Mouse (Mus musculus) lung, postnatal 36 days (tissue): ENCODE data around the gene Actn4.

ENCODE experiments used
- DNase-seq: peaks from one replicate; pipeline ENCODE4 v3.0.0; 2022; ENCODE audit warnings: mixed read lengths

Gene Actn4

GRCm38 (mm10) chr7:28881199-28881598 lies 80.9 kb downstream of the Actn4 start, which contains the start of gene Capn12:
Gene Capn12, plus strand, starts transcription at chr7:28881422.
- DNase-seq: no peak

- no peak for DNase-seq
Observed at GRCm38 (mm10) chr7:28880554-28880953, 81.6 kb downstream of the Actn4 start.

GRCm38 (mm10) chr7:28879606-28880005 lies 82.5 kb downstream of the Actn4 start:
- no peak for DNase-seq

GRCm38 (mm10) chr7:28877856-28878255 lies 84.3 kb downstream of the Actn4 start:
- no peak for DNase-seq

GRCm38 (mm10) chr7:28877155-28877554 lies 85.0 kb downstream of the Actn4 start:
- DNase-seq: no peak

- no peak for DNase-seq
Observed at GRCm38 (mm10) chr7:28876099-28876498, 86.0 kb downstream of the Actn4 start.

- no peak for DNase-seq
Observed at GRCm38 (mm10) chr7:28874565-28874964, 87.6 kb downstream of the Actn4 start.

- DNase-seq: peak; percentile 46
Observed at GRCm38 (mm10) chr7:28870901-28871664, 91.1 kb downstream of the Actn4 start.

GRCm38 (mm10) chr7:28867508-28868340 lies 94.4 kb downstream of the Actn4 start:
- peak; percentile 87 for DNase-seq

GRCm38 (mm10) chr7:28866769-28867507 lies 95.2 kb downstream of the Actn4 start:
- DNase-seq: peak; percentile 27

GRCm38 (mm10) chr7:28865481-28866300 lies 96.4 kb downstream of the Actn4 start:
- DNase-seq: peak; percentile 92

- no peak for DNase-seq
Observed at GRCm38 (mm10) chr7:28864288-28864750, 97.8 kb downstream of the Actn4 start.

- DNase-seq: no peak
Observed at GRCm38 (mm10) chr7:28863540-28863939, 98.6 kb downstream of the Actn4 start, which contains the start of gene Lgals7. Gene Lgals7, plus strand, starts transcription at chr7:28863853.

- DNase-seq: no peak
Observed at GRCm38 (mm10) chr7:28862817-28863499, 99.2 kb downstream of the Actn4 start.

GRCm38 (mm10) chr7:28860898-28861297 lies 101.2 kb downstream of the Actn4 start:
- DNase-seq: no peak

- DNase-seq: no peak
Observed at GRCm38 (mm10) chr7:28859953-28860352, 102.2 kb downstream of the Actn4 start.

- DNase-seq: no peak
Observed at GRCm38 (mm10) chr7:28850642-28851041, 111.5 kb downstream of the Actn4 start.

- no peak for DNase-seq
Observed at GRCm38 (mm10) chr7:28849700-28850236, 112.4 kb downstream of the Actn4 start.

- no peak for DNase-seq
Observed at GRCm38 (mm10) chr7:28847273-28847672, 114.9 kb downstream of the Actn4 start.
